Mouse (Mus musculus): ENCODE measurements around the gene Fras1.

DNA sequence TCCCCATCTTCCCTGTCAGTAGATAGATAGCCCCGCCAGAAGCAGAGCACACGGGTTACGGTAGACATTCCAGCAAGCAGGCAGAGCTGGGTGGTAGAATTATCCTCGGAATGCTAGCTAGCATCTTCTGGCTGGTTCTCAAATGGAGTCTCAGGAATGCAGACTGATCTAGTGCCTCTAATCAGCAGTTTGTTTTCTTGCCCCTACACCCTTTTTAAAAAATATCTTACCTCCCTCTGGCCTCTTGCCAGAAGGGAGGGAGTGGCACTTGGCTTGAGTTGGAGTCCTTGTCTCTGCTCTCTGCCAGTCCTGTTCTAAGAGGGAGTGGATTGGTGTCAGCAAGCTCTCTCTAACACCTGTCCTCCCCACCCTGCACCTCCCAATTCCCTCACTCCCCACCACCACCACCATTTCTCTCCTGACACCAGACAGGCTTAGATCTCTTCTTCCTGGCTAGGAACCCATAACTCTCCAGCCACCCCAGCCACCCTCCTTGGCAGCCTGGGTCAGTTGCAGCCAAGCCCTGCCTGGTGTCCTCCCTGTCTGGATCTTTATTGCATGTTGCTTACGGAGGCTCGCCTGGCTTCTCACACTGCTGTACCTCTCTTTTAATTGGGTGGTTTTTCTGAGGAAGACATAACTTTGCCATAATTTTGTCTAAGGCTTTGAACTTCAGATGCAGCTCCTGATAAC lies 243.3 kb downstream of the Fras1 start:
- TF ChIP-seq CTCF (IDR thresholded peaks at IDR 0.05; ENCODE audit: extremely low read depth, insufficient read length, insufficient replicate concordance, low read depth, low read length) (no peak), POLR2A (IDR thresholded peaks at IDR 0.05; ENCODE audit: low read depth, low read length) (no peak)
